Mouse (Mus musculus) embryonic fibroblast, embryonic 13.5 days (primary cell): Measurements from ENCODE around the gene Rcc2. TPM values are rescaled to one million over a fixed set of nuclear protein-coding genes. Genes with fewer than 3 reads are reported as not detected.

Source experiments
- H3K27ac ChIP-seq: 2 replicates; pipeline ENCODE4 v1.5.1; 2012; ENCODE audit warnings: low read length, control low read depth, inconsistent platforms; ENCODE audit not compliant: insufficient read depth
- H3K4me1 ChIP-seq: 2 replicates; pipeline ENCODE4 v1.6.1; 2011; ENCODE audit warnings: low read length; ENCODE audit not compliant: control insufficient read depth, insufficient read depth
- H3K4me3 ChIP-seq: 2 replicates; pipeline ENCODE4 v1.5.1; 2011; ENCODE audit warnings: mild to moderate bottlenecking, control low read depth, low read length; ENCODE audit not compliant: insufficient read depth
- CTCF ChIP-seq: IDR thresholded peaks from 2 replicates; pipeline ENCODE4 v1.5.1; 2011; ENCODE audit warnings: mild to moderate bottlenecking, control low read depth, low read length, moderate library complexity, borderline replicate concordance; ENCODE audit not compliant: insufficient read depth
- POLR2A ChIP-seq: IDR thresholded peaks from 2 replicates; pipeline ENCODE4 v1.6.1; 2011; ENCODE audit warnings: low read depth, mild to moderate bottlenecking, control low read depth, low read length, moderate library complexity
- polyA plus RNA-seq: library from polyadenylated mRNA; stranded (reverse); fragments of >200 nt; gene quantifications from 2 replicates; pipeline ENCODE4 v1.2.4, GENCODE M21; 2011; ENCODE audit warnings: low read depth; ENCODE audit not compliant: missing spikeins, insufficient read length

The Rcc2 gene
- polyA plus RNA-seq, 1 experiment = 125 TPM

GRCm38 (mm10) chr4:140720091-140720490 is 19.8 kb downstream of the Rcc2 start:
- TF ChIP-seq CTCF = no peak
- no peak for TF ChIP-seq POLR2A
- Histone ChIP-seq H3K27ac (no peak overlapping the region), H3K4me3 (no peak overlapping the region), H3K4me1 (no peaks in the 10 kb centered on the region)

- Histone ChIP-seq H3K4me3 (no peak overlapping the region), H3K4me1 (no peaks in the 10 kb centered on the region), H3K27ac (no peak overlapping the region)
- TF ChIP-seq POLR2A = no peak
- no peak for TF ChIP-seq CTCF
Observed at GRCm38 (mm10) chr4:140721968-140722490, 21.7 kb downstream of the Rcc2 start.

GRCm38 (mm10) chr4:140722710-140723109 is 22.4 kb downstream of the Rcc2 start:
- Histone ChIP-seq H3K27ac (no peak overlapping the region), H3K4me1 (no peaks in the 10 kb centered on the region), H3K4me3 (no peak overlapping the region)
- no peak for TF ChIP-seq CTCF
- no peak for TF ChIP-seq POLR2A

- Histone ChIP-seq H3K27ac (no peak overlapping the region), H3K4me1 (no peaks in the 10 kb centered on the region), H3K4me3 (no peak overlapping the region)
- TF ChIP-seq CTCF (no peak), POLR2A (no peak)
Observed at GRCm38 (mm10) chr4:140723192-140723591, 22.9 kb downstream of the Rcc2 start.

GRCm38 (mm10) chr4:140723801-140724200 is 23.5 kb downstream of the Rcc2 start:
- H3K4me1 ChIP-seq = no peaks in the 10 kb centered on the region
- 0 out of 2 replicates have a peak, but pooled peaks have one; percentile 11 for TF ChIP-seq CTCF
- no peak for TF ChIP-seq POLR2A
- H3K4me3 ChIP-seq = no peak overlapping the region
- H3K27ac ChIP-seq = no peak overlapping the region

GRCm38 (mm10) chr4:140724739-140725138 is 24.4 kb downstream of the Rcc2 start:
- Histone ChIP-seq H3K4me1 (no peaks in the 10 kb centered on the region), H3K27ac (no peak overlapping the region), H3K4me3 (no peak overlapping the region)
- TF ChIP-seq CTCF = no peak
- no peak for TF ChIP-seq POLR2A

DNA sequence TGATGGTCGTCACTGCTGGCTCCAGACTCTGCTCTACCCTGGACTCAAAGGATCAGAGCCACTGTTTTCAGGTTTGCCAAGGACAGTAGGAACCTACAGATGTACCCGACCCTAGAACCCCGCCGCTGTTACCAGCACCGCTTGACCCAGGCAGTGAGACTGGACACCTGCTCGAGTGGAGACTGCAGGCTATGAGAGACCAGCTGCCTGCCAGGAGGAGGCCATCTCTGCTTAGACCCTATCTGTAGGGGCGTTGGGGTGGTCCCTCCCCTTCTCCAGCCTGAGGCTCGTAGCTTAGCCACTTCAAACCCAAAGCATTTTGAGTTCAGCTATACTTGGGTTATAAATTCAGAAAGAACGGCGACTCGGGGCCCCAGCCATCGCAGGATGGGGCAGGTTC is 26.6 kb downstream of the Rcc2 start:
- Histone ChIP-seq H3K27ac (no peak overlapping the region), H3K4me1 (no peaks in the 10 kb centered on the region), H3K4me3 (no peak overlapping the region)
- TF ChIP-seq POLR2A = no peak

DNA sequence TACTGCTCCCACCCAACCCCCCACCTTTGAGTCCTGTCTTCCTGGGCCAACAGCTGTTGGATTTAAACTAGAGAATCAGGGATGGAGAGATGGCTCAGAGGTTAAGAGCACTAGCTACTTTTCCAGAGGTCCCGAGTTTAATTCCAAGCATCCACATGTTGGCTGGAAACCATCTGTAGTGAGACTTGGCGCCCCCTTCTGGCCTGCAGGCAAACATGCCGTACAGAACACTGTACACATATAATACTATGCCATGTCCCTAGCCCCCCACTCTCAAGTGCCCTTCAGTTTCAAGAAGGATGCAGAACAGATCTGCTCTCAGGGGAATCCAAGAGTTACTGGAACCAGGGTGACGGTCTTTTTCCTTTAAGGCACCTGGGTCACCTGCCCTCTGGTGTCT is 31.3 kb downstream of the Rcc2 start:
- H3K4me3 ChIP-seq = no peak overlapping the region
- no peak overlapping the region for H3K27ac ChIP-seq
- H3K4me1 ChIP-seq = no peaks in the 10 kb centered on the region
- TF ChIP-seq CTCF (peak; percentile 30; the same call in 1 of the 2 replicates), POLR2A (no peak)

DNA sequence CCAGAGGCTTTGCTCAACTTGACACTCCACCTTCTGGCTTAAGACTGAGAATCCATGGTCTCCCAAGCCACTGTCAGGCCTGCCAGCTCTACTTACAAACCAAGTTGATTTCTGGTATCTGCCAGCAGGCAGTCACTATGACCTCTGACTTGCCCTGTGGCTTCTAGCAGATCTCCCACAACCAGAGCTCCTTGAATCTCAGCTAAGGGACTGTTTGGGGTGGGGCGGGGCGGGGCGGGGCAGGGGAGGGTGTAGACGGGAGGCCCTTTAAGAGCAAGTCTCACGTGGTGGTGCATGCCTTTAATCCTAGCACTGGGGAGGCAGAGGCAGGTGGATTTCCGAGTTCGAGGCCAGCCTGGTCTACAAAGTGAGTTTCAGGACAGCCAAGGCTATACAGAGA is 32.5 kb downstream of the Rcc2 start:
- TF ChIP-seq CTCF (no peak), POLR2A (no peak)
- no peak overlapping the region for H3K4me3 ChIP-seq

GRCm38 (mm10) chr4:140740655-140741054 is 40.3 kb downstream of the Rcc2 start:
- no peak for TF ChIP-seq POLR2A
- TF ChIP-seq CTCF = no peak
- H3K4me1 ChIP-seq = no peaks in the 10 kb centered on the region
- H3K4me3 ChIP-seq = no peak overlapping the region
- H3K27ac ChIP-seq = no peak overlapping the region

More for the DNA sequence above, 32.5 kb downstream of the Rcc2 start:
- no peak overlapping the region for H3K27ac ChIP-seq
- H3K4me1 ChIP-seq = no peaks in the 10 kb centered on the region

DNA sequence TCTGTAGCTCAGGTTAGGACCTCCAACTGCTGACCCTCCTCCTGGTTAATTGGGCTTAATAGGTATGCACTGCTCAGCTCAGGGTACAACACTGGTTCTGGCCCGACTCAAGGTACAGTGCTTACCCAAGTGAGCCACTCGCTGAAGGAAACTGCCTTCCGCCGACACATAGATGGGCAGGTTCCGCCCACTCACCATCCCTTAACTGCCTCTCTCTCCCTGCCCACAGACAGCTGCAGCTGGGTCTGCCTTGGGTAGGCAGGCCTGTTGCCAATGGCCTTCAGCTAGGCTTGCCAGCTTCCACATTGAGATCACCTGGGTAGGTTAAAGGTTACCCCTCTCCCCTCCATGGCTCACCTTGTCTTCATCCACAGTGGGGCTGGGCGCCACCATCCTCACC is 41.1 kb downstream of the Rcc2 start:
- Histone ChIP-seq H3K27ac (no peak overlapping the region), H3K4me1 (no peaks in the 10 kb centered on the region), H3K4me3 (no peak overlapping the region)
- TF ChIP-seq POLR2A = no peak
- TF ChIP-seq CTCF = no peak
